Mouse (Mus musculus) megakaryocyte-erythroid progenitor cell, adult 5-6 weeks (primary cell): Measurements from ENCODE around the gene Apol8. TPM values are rescaled to one million over a fixed set of nuclear protein-coding genes. Genes with fewer than 3 reads are reported as not detected.
A peak's percentile ranks its signal among the peaks of the same experiment; 100 is the strongest.

ENCODE experiments used
- ATAC-seq: replicated peaks from 2 replicates; pipeline ENCODE4 v1.8.0; 2016; ENCODE audit warnings: mild to moderate bottlenecking, inconsistent platforms; ENCODE audit not compliant: severe bottlenecking, poor library complexity, low FRiP score, low TSS enrichment
- total RNA-seq, 2 experiments: library from RNA; stranded (forward) in 1 of 2; stranded (reverse) in 1 of 2; fragments of 200-1000, 215-1000 nt in 1 of 2; fragments of >200 nt in 1 of 2; fragmentation: Nextera tagmentation in 1 of 2; gene quantifications; 2 replicates each; pipeline ENCODE4 v1.2.3; 2014 to 2017

Apol8 gene
- total RNA-seq, 2 experiments from 2014 or later: 1.6 to 3.8 TPM

DNA sequence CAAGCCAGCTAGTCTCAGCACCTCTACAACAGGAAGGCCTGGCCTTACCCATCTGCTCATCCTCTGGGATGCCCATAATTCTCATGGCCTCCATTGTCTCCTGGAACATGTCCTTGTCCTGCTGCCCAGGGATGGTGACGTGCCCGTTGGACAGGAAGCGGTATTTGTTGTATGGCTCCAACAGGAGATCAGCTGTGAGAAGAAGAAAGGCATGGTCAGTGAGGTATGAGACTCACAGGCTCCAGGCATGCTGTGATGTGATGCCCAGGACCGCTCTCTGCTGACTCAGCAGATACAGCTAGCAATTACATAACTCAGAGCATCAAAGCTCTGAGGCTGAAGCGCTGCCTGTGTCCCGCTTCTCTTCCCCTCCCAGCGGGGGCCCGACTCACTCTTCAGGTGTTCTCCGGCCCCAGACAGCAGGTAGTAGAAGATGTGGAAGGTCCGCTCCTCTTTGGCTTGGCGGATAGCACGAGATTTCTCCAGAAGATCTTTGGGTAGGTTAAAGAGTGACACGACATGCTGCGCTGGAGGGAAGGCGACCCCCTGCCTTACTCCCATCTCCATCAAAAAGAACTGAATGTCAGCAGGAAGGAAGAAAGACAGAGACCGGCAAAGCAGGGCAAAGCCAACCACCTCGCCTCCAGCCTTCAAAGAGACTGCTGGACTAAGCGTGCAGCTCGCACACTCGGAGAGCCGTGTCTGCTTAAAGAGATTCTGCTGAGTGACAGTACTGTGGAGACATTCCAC lies 34.0 kb upstream of the Apol8 start:
- ATAC-seq: no peak

DNA sequence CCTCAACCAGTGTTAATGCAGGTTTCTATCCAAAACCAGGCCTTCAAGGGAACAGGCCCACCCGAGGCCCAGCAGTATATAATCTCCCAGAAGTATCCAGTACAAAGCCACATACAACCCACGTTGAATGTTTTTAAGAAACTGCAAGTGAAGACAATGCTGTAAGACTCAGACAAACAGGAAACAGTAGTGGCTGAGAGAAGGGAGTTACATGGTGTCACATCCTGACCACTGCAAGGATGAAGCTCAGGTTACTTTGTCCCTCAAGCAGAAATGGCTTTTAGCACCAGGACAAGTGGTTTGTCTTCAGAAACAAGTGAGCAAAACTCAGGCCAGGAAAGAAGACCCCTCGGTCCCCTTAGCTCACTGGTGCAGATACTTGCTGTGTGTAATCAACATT lies 32.4 kb upstream of the Apol8 start:
- no peak for ATAC-seq

GRCm38 (mm10) chr15:77788356-77788755 lies 31.6 kb upstream of the Apol8 start:
- ATAC-seq: no peak

DNA sequence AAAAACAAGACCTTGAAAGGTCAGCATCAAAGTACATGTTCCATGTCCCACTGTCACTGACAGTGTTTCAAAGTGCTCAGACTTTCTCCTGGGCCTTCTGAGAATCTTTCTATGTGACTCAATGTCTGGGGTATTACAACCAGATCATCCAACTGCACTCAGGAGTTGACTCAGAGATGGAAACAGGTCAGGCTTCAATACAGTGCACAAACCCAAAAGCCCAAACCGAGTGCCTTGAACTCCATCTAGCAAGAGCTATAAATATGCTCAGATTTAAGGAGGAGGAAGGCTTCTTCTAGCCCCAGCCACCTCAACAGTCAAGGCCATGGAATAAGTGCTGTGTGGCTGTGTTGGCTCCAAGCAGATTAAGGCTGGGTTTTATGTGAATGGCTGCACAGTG lies 29.0 kb upstream of the Apol8 start:
- ATAC-seq: no peak

- ATAC-seq: no peak
These were observed 27.4 kb upstream of the Apol8 start for GRCm38 (mm10) chr15:77784039-77784824.

- 0 out of 2 replicates have a peak, but pooled peaks have one; percentile 15 for ATAC-seq
These were observed 25.7 kb upstream of the Apol8 start for GRCm38 (mm10) chr15:77782449-77783014.

- ATAC-seq: 0 out of 2 replicates have a peak, but pooled peaks have one; percentile 26
These were observed 18.6 kb upstream of the Apol8 start for GRCm38 (mm10) chr15:77775186-77775963.

DNA sequence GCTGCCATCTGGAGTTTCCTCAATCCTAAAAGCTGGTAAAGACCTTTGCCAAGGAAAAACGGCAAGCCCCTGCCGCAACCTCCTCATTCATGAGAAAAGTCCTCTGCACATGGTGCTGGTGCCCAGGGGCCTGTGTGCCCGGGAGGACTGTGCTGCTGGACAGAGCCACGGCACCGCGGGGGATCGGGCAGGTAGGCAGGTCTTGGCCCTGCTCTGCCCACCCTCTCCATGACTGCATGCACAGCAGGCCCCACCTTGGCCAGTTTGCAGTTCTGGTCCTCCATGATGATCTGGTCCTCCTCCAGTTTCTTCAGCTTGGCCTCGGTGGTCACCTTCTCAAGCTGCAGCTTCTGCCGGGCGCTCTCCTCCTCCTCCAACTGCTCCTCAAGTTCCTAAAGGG lies 17.5 kb upstream of the Apol8 start:
- ATAC-seq: no peak

DNA sequence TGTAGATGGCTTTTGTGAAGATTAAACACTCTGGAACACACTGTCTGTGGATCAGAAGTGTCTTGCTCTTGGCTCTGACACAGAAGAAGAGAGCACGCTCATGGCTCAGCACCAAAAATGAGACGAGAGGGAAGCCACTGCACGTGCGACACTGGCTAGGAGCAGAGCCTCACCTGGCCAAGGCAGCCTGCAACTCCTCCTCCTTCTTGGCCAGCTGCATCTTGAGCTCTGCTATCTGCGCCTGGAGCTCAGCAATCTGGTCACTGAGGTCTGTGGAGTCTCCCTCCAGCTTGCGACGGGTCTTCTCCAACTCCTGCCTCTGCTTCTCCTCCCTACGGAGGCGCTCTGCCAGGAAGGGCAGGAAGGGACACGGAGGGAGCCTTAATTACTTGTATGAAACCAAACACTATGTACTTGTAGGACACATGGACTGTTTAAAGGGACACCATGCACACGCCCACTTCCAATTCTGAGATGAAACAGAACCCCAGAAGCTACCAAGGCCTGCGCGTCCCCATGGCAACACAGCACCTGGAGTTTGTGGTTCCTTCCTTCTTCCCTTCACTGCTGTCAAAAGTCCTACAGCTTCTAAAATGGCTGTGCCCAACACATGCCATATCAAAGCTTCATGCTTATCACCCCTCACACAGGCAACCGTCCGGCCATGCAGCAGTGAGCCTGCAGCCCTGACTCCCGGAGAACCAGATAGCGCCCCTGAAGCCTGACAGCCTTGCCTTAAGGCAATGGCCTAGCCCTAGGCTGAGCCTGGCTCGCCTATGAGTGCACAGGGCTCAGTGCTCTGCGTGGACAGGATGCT lies 16.5 kb upstream of the Apol8 start:
- ATAC-seq: peak; percentile 91

DNA sequence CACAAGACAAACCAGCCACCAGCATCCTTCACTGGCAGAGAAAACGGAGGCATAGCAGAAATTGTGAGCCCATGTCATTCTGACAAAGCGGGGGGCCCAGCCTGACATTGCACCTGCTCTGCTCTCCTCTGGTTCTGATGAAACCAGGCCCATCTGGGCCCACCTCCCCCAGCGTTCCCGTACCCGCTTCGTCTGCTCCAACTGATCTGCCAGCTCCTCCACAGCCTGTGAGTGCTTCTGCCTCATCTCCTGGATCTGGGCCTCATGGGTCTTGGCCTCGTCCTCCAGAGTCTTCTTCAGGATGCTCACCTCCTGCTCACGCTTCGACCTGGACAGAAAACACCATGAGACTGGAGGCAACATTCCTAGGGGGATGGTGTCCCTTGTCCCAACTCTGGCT lies 14.1 kb upstream of the Apol8 start:
- ATAC-seq: no peak

DNA sequence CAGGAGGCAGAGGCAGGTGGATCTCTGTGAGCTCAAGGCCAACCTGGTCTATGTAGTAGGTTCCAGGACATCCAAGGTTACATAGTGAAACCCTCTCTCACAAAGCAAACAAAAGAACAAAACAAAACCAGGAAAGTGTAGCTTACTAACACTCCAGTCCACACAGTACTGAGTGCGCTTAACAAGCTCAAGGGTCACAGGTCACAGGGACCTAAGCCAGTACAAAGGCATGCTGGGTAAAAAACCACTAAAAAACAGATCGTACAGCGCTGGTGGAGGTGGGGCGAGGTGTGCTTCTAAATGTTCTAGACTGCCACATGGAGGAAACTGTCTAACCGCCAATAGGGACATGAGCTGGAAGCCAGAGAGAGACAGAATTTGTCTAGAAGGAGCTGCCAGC lies 13.5 kb upstream of the Apol8 start:
- no peak for ATAC-seq

DNA sequence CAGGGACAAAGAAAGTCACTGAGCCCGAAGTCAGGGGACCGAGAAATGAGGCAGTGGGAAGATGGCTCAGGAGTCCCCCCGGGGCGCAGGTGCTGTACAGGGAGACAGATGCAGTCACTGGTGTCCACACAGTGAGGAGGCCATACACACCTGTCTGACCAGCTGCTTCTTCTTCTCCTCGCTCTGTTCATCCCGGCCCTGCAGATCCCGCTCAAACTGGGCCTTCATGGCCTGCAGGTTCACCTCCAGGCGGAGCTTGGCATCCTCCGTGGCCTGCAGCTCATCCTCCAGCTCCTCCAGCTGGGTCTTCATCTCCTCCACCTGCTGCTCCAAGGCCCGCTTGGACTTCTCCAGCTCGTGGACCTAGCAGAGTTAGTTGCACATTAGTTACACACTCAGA lies 10.2 kb upstream of the Apol8 start:
- ATAC-seq: no peak

DNA sequence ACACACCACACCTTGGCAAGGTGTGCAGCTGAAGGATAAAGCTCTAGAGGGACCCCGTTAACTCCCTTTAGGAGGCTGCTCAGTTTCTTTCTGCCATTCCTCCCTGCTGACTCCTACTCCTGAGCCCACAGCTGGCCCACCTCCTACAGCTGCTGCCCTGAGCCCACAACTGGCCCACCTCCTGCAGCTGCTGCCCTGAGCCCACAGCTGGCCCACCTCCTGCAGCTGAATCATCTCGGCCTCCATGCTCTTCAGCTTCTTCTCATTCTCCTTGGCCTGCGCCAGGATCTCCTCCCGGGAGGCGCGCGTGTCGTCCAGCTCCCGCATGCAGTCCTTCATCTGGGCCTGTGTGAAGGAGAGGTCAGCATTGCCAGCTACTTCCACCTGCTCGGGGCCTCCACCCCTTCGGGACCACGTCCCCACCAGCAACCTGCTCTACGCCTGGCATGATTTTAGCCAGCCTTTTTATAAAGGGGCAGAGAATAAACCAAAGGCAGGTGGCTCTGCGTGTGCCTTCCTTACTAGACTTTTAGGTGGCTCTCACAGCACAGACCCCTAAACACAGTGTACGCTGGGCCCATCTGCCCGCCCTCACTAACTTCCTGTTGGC lies 8.8 kb upstream of the Apol8 start:
- ATAC-seq: no peak

- no peak for ATAC-seq
These were observed 7.7 kb upstream of the Apol8 start for GRCm38 (mm10) chr15:77764391-77765006.

GRCm38 (mm10) chr15:77763702-77764101 lies 6.9 kb upstream of the Apol8 start:
- no peak for ATAC-seq

DNA sequence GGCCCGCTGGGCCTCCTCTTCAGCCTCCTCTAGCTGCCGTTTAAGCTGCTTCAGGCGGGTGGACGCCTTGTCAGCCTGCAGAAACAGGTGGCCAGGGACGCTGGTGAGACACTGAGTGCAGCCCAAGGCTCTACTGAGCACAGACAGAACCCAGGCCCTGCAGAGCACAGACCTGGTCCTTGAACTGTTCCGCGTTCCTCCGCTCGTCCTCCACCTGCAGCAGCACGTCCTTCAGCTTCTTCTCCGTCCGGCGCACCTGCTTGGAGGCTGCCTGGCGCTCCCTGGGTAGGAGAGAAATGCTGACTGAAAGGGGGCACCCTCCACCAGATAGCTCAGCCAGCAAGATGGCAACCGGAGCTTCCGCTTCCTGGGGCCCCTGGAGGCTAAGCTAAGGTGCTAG lies 6.2 kb upstream of the Apol8 start:
- no peak for ATAC-seq

DNA sequence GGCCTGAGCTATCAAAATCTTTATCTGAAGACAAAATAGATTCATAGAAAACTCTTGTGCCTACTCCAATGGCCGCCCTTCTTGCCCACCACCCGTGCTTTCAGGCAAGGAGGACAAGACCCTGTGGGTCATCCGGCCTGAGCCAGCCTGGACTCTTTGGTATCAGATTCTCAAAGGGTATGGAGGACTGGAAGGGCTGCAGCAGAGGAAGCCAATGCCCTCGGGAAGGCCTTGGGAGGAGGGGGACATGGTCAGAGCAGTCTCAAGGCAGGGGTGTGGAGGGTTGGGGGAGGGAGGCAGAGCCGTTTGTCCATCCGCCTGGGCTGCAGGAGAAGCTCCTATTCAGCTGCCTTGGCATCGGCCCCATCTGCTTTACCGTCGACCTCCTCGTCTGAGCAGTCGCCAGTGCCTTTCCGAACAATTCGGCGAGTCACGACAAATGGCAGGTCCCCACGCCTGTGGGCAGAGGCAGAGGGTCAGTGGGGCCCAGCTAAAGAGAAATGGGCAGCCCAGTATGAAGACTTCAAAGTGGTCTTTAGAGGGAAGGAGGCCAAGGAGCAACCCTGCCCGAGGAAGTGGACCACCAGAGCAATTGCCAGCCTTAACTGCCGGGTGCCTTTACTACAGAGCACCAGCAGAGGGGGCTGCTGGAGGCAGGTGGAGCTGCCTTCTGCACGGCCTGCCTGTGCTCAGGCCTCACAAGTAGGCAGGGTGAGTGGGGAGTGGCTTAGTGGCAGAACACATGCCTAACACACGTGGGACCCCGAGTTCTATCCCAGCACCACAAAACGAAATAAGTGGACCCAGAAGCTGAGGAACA lies 5.0 kb upstream of the Apol8 start:
- ATAC-seq: peak; percentile 77
